Mouse (Mus musculus): ENCODE results near the gene Btbd35f19. TPM values are rescaled to one million over a fixed set of nuclear protein-coding genes. Genes with fewer than 3 reads are reported as not detected.
"Not testable (repeated sequence)": the region's sequence is repeated elsewhere in the genome, so short reads cannot be mapped to it uniquely, and the experiment has no call there.

The Btbd35f19 gene
- not detected in 2 replicates for polyA plus RNA-seq (2014; fragmentation: Nextera tagmentation; extraction: Ambion mirVana)

- H3K36me3 ChIP-seq (ENCODE audit: insufficient read depth); H3K27ac ChIP-seq (ENCODE audit: low read depth); H3K27me3 ChIP-seq (ENCODE audit: insufficient read depth, low read length); H3K9ac ChIP-seq; H3K4me1 ChIP-seq (ENCODE audit: insufficient read depth); H3K4me3 ChIP-seq (ENCODE audit: low read depth, low read length); H3K4me2 ChIP-seq; DNase-seq; ATAC-seq (ENCODE audit: insufficient read depth); H3K9me3 ChIP-seq (ENCODE audit: low read depth, low read length): not testable (repeated sequence)
- WGBS: no CpG with 5 or more reads among the region's 4 CpGs
Measured at GRCm38 (mm10) chrX:31383818-31384217, at the start of gene Btbd35f19. Btbd35f19 (minus strand) TSS chrX:31383918.

GRCm38 (mm10) chrX:31341924-31342323 is 41.8 kb downstream of the Btbd35f19 start:
- H3K27ac ChIP-seq (ENCODE audit: low read depth); DNase-seq; H3K27me3 ChIP-seq (ENCODE audit: insufficient read depth, low read length); H3K9me3 ChIP-seq (ENCODE audit: low read depth, low read length); H3K9ac ChIP-seq; H3K4me1 ChIP-seq (ENCODE audit: insufficient read depth); H3K36me3 ChIP-seq (ENCODE audit: insufficient read depth); H3K4me2 ChIP-seq; H3K4me3 ChIP-seq (ENCODE audit: low read depth, low read length); ATAC-seq (ENCODE audit: insufficient read depth): not testable (repeated sequence)
- WGBS: 86% methylated on average over 1 of the region's 4 CpGs

- H3K4me1 ChIP-seq (ENCODE audit: insufficient read depth); H3K36me3 ChIP-seq (ENCODE audit: insufficient read depth); H3K9ac ChIP-seq; H3K4me2 ChIP-seq; ATAC-seq (ENCODE audit: insufficient read depth); DNase-seq; H3K9me3 ChIP-seq (ENCODE audit: low read depth, low read length); H3K4me3 ChIP-seq (ENCODE audit: low read depth, low read length); H3K27me3 ChIP-seq (ENCODE audit: insufficient read depth, low read length); H3K27ac ChIP-seq (ENCODE audit: low read depth): not testable (repeated sequence)
- WGBS: no CpG with 5 or more reads among the region's 4 CpGs
Measured at GRCm38 (mm10) chrX:31336154-31336553, 47.6 kb downstream of the Btbd35f19 start, which contains the start of gene Btbd35f26. Btbd35f26 (plus strand) TSS chrX:31336454.

Other genes with a start within 250 kb of the Btbd35f19 start
- not detected in 2 replicates for gene Spin2f, start 130.0 kb downstream of the Btbd35f19 start, polyA plus RNA-seq (2014; fragmentation: Nextera tagmentation; extraction: Ambion mirVana)
- gene Btbd35f26, start 47.5 kb downstream of the Btbd35f19 start, polyA plus RNA-seq (2014; fragmentation: Nextera tagmentation; extraction: Ambion mirVana): not detected in 2 replicates
- not detected in 2 replicates for gene Gm21883, start 190.4 kb upstream of the Btbd35f19 start, polyA plus RNA-seq (2014; fragmentation: Nextera tagmentation; extraction: Ambion mirVana)
- gene Spin2e, start 235.0 kb upstream of the Btbd35f19 start, polyA plus RNA-seq (2014; fragmentation: Nextera tagmentation; extraction: Ambion mirVana): not detected in 2 replicates

Data from lung, embryonic 14.5 days (tissue).